8 mouse cellular contexts compared by ENCODE assay signal in genomic region chr14:55592226-55592625, GRCm38 (mm10). TPM values are rescaled to one million over a fixed set of nuclear protein-coding genes. Genes with fewer than 3 reads are reported as not detected.
A peak's percentile ranks its signal among the peaks of the same experiment; 100 is the strongest.
DNase-seq lines count a peak whose midpoint lies in the region; ATAC-seq and TF ChIP-seq lines count a peak whose summit lies in the region.

No protein-coding gene starts in this region.

- no peak for TF ChIP-seq POLR2A in olfactory bulb, adult 2 months (IDR thresholded peaks at IDR 0.05; ENCODE audit: insufficient read depth, low read depth, low read length)

- peak overlapping the region; percentile 69 for H3K4me3 ChIP-seq in olfactory bulb, adult 2 months (ENCODE audit: insufficient read depth, low read depth, low read length)

- DNase-seq in cerebellum, adult 11-12 months, result peak; percentile 62
- DNase-seq in cerebellum, adult 9-10 months, result no peak
- peak; percentile 17 for DNase-seq in 3T3-L1 (ENCODE audit: low read depth, low spot score)
- peak; percentile 30 to 46 for DNase-seq in kidney, postnatal 4 days
- no peak for DNase-seq in urinary bladder, postnatal 10 days (ENCODE audit: low spot score)
- DNase-seq in left cerebral cortex, adult 18-20 months (ENCODE audit: low spot score in 2 of 2), result no peak

- WGBS in olfactory bulb, adult 2 months, result 2% methylated on average over 16 of the region's 16 CpGs

- H3K27ac ChIP-seq in olfactory bulb, adult 2 months (ENCODE audit: insufficient read depth, low read depth, low read length), result no peak overlapping the region

- 0 out of 2 replicates have a peak, but pooled peaks have one; percentile 8 for ATAC-seq in erythroid progenitor cell, adult 5-6 weeks (replicated peaks; ENCODE audit: low FRiP score, poor library complexity, severe bottlenecking)

- peaks cover 9% of the 10 kb centered on the region; the same call in 1 of the 2 replicates for H3K4me1 ChIP-seq in olfactory bulb, adult 2 months (ENCODE audit: control insufficient read depth, insufficient read depth, low read length)

- no peak for TF ChIP-seq CTCF in olfactory bulb, adult 2 months (IDR thresholded peaks at IDR 0.05; ENCODE audit: insufficient read depth, low read depth, low read length)

RNA-seq across cellular contexts. Expression of gene Rnf31, which starts 0.7 kb away (rescaled TPM):
- total RNA-seq in erythroid progenitor cell, adult 5-6 weeks (2015; ENCODE audit: low replicate concordance), result 20.2 and 22.2 TPM in 2 replicates
- 31.8 and 34.7 TPM in 2 replicates for total RNA-seq in erythroid progenitor cell, adult 5-6 weeks (2017; ENCODE audit: low replicate concordance)
- not detected in 2 replicates for polyA plus RNA-seq in olfactory bulb, adult 2 months (2012; ENCODE audit: insufficient read depth, insufficient read length, low replicate concordance, missing spikeins)
- total RNA-seq in left cerebral cortex, adult 18-20 months (2021), result 10 to 100 TPM; 42.0 to 46.2 TPM

RNA-seq across cellular contexts. Expression of gene Psme2, which starts 1.3 kb away (rescaled TPM):
- 112 and 141 TPM in 2 replicates for total RNA-seq in erythroid progenitor cell, adult 5-6 weeks (2015; ENCODE audit: low replicate concordance)
- total RNA-seq in erythroid progenitor cell, adult 5-6 weeks (2017; ENCODE audit: low replicate concordance), result 45.1 and 109 TPM in 2 replicates
- polyA plus RNA-seq in olfactory bulb, adult 2 months (2012; ENCODE audit: insufficient read depth, insufficient read length, low replicate concordance, missing spikeins), result not detected in 2 replicates
- 10 to 100 TPM; 59.6 to 65.7 TPM for total RNA-seq in left cerebral cortex, adult 18-20 months (2021)

RNA-seq across cellular contexts. Expression of gene Emc9, which starts 7.1 kb away (rescaled TPM):
- total RNA-seq in erythroid progenitor cell, adult 5-6 weeks (2015; ENCODE audit: low replicate concordance), result 11.7 and 19.8 TPM in 2 replicates
- 3.3 and 14.8 TPM in 2 replicates for total RNA-seq in erythroid progenitor cell, adult 5-6 weeks (2017; ENCODE audit: low replicate concordance)
- polyA plus RNA-seq in olfactory bulb, adult 2 months (2012; ENCODE audit: insufficient read depth, insufficient read length, low replicate concordance, missing spikeins), result not detected in 2 replicates
- total RNA-seq in left cerebral cortex, adult 18-20 months (2021), result 10 to 100 TPM; 44.7 to 58.2 TPM

RNA-seq across cellular contexts. Expression of gene Irf9, which starts 11.1 kb away (rescaled TPM):
- 70.8 and 89.0 TPM in 2 replicates for total RNA-seq in erythroid progenitor cell, adult 5-6 weeks (2015; ENCODE audit: low replicate concordance)
- 87.4 and 106 TPM in 2 replicates for total RNA-seq in erythroid progenitor cell, adult 5-6 weeks (2017; ENCODE audit: low replicate concordance)
- polyA plus RNA-seq in olfactory bulb, adult 2 months (2012; ENCODE audit: insufficient read depth, insufficient read length, low replicate concordance, missing spikeins), result not detected in 2 replicates
- total RNA-seq in left cerebral cortex, adult 18-20 months (2021), result 10 to 100 TPM; 11.7 to 11.8 TPM

RNA-seq across cellular contexts. Expression of gene Psme1, which starts 14.3 kb away (rescaled TPM):
- 287 and 391 TPM in 2 replicates for total RNA-seq in erythroid progenitor cell, adult 5-6 weeks (2015; ENCODE audit: low replicate concordance)
- 37.7 and 64.8 TPM in 2 replicates for total RNA-seq in erythroid progenitor cell, adult 5-6 weeks (2017; ENCODE audit: low replicate concordance)
- polyA plus RNA-seq in olfactory bulb, adult 2 months (2012; ENCODE audit: insufficient read depth, insufficient read length, low replicate concordance, missing spikeins), result not detected in 2 replicates
- 10 to 100 TPM; 47.2 to 58.6 TPM for total RNA-seq in left cerebral cortex, adult 18-20 months (2021)

Comparison
In these comparisons a context has a peak if more than half of its experiments do, and no peak if none do; other contexts are left out.
1. DNase-seq: peak in cerebellum, adult 11-12 months (single experiment), 3T3-L1 (single experiment) and kidney, postnatal 4 days (2 of 2); none in cerebellum, adult 9-10 months (single experiment), urinary bladder, postnatal 10 days (single experiment) and left cerebral cortex, adult 18-20 months (0 of 2).